Mouse (Mus musculus) CD4-positive, CD25-positive, alpha-beta regulatory T cell, adult 2 months (primary cell): ENCODE data around the gene Kdm5a.

Source experiments
- DNase-seq: peaks from one replicate; pipeline ENCODE4 v3.0.0-alpha.2; 2012; ENCODE audit warnings: low read depth, low spot score

Kdm5a gene

DNA sequence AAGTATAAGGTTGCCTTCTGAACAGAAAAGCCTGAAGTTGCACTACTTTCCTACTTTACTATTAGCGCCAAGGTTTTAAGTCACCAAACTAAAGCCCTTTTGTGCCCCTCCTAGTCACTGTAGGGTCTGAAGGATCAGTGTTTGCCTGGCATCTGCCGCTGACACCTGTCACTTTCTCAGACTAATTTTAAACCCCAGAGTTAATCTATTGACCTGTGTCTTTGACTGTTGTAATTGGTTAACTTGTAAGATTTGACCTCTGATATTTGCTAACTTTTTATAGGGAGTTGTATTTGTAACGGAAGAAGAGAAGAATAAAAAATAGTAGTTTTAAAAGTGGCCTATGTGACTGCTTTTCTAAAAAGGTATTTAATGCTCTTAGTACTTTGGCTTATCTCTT lies 74.2 kb downstream of the Kdm5a start:
- DNase-seq, result no peak

DNA sequence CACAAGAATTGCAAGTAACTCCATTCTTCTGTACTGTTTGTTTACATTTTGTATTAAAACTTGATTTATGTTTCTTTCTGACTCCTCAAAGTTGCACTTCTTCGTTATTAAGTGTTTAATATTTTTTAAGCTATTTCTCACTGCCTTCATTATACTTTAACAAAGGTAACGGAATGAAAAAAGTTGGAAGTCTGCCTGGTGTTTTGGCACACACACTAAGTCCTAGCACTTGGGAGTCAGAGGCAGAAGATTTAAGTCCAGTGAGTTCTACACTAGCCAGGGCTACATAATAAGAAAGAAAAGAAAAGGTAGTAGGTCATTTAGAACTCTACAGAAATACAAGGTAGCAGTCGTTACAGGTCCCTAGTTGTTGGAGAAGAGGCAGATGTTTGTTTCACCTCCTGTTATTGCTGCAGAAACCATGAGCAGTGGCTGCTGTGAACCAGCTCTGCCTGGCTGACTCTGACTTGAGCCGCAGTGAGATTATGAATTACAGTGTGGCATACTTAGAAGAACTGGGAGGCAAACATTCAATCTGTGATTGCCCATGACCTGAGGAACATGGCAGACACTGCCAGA lies 78.3 kb downstream of the Kdm5a start:
- DNase-seq, result no peak

DNA sequence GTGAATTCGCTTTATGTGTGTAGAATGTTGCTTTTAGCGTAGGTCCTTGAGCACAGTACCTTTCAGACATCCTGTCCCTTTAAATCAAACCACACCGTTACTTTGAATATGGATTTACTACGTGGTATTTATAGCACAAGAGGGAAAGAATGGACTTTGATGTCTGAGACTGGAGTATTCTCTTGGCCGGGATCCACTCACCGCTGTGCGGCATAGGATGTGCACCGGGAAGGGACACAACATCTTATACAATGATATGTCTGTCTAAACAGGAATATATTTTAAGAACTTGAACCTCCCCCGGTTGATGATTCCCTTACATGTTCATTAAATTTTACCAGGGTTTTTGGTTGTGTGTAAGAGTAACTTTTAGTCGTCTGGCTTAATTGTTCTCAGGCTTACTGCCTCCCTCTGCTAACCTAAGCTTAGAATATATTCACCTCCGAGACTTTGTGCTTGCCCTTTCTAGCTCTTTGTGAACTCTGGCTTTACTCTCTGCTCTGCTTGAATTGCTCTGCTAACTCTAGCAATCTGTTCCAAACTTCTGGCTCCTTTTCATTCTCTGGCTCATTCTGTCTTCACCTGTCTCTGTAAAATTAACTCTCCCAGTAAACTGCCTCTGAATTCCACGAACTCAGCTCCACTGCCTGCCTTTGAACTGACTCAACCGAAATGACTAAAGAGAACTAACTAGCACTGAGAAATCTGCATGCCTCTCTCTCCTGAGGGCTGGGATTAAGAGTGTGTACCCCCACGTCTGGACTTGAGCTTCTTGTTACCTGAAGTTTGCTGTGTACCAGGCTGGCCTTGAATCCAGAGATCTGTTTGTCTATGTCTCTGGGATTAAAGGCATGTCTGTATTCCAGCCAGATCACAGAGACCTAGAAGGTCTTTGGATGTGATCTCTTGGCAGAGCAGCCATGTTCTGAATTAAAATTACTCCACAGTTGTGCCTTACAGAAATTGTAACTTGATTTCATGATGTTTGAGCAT lies 79.7 kb downstream of the Kdm5a start:
- no peak for DNase-seq

DNA sequence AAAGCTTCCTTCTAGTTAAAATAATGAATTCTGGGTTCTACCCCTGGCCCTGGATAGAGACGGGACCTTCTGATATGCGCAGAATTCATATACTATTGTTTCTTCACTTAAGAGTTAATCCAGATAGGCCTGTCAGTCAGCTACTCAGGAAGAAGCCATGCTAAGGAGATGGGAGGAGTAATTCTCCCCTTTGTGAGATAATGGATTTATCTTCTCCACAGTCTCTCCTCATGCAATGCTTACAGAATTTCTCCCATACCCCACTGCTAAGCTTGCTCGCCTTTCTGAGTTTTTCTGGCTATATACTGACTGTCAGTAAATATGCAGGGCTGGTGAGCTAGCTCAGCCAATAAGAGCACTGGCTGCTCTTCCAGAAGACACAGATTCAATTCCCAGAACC lies 86.3 kb downstream of the Kdm5a start:
- no peak for DNase-seq

DNA sequence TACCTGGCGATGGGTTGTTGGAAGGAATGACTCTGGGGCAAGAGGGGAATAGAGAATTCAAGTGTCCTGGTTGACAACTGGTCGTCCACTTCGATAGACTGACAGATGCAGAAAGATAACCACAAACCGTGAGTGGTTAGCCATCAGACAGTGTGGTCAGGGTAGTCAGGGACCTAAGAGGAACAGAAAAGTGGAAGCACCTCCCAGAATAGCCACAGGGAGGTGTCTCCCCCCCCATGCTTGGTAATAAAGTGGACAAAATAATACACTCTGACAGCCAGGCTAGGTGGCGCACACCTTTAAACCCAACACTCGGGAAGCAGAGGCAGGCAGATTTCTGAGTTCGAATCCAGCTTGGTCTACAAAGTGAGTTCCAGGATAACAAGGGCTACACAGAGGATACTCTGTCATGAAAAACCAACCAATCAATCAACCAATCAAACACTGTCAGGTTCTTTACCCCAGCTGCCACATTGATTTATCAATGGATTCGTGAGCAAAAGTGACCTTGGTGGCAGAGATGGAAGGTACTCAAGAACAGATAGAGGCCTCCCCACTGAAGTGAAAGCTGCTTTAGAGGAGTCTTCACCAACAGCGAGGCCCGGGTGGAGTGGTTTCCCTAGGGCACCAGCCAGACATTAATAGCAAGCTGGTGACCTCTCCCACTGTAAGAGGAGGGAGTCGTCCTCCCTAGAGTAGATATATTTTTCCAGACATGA lies 88.6 kb downstream of the Kdm5a start:
- DNase-seq, result no peak

DNA sequence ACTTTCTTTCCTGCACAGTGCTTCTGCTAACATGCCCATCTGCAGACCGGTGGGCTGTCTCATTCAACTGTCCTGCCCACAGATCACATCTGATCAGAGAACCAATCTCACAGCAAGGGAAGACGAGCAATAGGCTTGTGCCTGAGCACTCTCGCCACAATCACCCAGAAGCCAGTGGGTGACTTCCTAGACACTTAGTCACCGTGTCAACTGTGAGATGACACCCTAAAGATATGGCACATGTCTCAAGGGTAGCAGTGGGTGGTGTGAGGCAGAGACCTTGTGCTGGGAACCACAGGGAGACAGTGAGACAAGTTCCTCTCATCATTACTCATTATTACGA lies 89.2 kb downstream of the Kdm5a start:
- peak; percentile 23 for DNase-seq

DNA sequence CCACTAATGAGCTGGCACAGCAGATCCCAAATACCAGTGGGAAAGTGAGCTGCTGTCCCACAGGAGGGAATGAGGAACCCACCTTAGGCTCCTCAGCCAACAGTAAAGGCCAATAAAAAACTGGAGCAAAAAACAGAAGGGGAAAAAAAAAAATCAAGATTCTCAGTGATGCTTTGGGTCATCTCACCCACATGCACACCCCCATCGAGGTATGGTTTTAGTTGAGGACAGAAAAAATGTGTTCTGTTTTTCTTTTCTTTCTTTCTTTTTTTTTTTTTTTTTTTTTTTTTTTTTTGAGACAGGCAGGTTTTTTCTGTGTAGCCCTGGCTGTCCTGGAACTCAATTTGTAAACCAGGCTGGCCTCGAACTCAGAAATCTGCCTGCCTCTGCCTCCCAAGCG lies 89.6 kb downstream of the Kdm5a start:
- DNase-seq, result no peak

DNA sequence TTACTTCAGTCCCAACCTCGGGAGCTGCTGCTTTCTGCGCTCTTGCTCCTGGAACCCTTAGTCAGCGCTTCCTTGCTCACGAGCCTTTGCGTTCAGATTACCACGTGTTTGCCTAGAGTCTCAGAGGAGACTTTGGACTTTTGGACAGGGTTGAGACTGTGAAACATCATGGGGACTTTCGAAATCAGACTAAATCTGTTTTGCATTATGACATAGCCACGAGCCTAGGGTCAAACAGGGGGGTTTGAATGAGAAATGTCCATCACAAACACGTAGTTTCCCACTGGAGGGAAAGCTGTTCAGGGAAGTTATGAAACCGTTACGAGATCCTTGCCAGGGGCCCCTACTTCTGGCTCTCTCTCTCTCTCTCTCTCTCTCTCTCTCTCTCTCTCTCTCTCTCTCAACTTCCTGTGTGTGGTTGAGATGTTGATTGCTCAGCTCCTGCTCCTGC lies 90.7 kb downstream of the Kdm5a start:
- DNase-seq, result peak; percentile 29

DNA sequence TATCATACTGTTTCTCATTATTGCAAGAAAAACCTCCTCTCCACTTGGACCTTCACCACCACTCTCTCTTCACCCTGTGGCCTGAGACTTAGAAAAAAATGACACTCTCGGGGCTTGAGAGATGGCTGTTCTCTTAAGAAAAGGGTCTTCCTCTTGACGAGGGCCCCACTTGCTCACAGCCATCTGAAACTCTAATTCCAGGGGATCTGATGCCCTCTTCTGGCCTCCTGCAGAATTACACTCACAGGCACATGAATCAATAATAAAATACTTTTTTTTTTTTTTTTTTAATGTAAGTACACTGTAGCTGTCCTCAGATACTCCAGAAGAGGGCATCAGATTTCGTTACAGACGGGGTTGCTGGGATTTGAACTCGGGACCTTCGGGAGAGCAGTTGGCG lies 93.2 kb downstream of the Kdm5a start:
- peak; percentile 59 for DNase-seq

DNA sequence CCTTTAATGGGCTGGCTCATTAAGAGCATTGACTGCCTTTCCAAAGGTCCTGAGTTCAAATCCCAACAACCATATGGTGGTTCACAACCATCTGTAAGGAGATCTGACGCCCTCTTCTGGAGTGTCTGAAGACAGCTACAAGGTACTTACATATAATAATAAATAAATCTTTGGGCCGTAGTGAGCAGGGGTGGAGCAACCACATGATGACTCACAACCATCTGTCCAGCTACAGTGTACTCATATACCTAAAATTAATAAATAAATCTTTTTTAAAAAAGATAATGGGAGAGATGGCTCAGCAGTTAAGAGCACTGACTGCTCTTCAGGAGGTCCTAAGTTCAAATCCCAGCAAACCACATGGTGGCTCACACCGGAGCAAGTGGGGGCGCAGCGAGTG lies 93.8 kb downstream of the Kdm5a start:
- DNase-seq, result no peak

DNA sequence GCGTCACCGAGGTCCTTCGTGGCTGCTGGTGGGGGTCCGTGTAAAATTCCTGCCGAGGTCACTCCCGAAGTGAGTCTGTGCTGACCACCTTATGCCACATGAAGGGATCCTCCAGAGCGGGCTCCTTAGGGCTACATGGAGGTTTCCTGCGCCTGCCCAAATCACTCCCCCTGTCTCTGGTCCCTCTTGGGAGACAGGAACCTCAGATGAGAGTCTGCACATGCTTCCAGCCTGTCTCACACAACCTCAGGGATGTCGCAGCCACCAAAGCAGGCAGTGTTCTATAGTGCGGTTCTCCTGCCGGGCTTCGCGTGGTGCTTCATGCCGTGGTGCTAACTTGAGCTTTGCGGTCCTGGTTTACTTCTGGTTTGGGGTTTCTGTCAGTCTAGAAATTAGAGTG lies 97.3 kb downstream of the Kdm5a start:
- no peak for DNase-seq

DNA sequence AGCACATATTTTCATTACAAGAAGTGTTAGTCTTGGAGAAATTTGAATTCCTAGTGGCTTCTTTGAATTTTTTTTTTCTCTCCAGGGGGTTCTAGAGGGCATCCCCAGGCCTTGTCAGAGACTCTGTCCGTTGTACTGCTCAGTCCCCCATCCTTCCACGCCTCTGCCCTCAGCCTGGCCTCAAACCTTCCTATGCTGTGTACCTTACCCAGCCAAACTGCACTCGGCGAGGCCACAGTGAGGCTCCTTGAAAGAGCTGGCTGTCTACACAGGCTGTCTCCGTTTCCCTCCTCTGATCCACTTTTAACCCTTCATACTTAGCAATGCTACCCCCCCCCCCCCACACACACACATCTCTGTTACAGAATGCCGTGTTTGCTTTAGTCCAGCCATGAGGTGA lies 98.3 kb downstream of the Kdm5a start:
- DNase-seq, result no peak

DNA sequence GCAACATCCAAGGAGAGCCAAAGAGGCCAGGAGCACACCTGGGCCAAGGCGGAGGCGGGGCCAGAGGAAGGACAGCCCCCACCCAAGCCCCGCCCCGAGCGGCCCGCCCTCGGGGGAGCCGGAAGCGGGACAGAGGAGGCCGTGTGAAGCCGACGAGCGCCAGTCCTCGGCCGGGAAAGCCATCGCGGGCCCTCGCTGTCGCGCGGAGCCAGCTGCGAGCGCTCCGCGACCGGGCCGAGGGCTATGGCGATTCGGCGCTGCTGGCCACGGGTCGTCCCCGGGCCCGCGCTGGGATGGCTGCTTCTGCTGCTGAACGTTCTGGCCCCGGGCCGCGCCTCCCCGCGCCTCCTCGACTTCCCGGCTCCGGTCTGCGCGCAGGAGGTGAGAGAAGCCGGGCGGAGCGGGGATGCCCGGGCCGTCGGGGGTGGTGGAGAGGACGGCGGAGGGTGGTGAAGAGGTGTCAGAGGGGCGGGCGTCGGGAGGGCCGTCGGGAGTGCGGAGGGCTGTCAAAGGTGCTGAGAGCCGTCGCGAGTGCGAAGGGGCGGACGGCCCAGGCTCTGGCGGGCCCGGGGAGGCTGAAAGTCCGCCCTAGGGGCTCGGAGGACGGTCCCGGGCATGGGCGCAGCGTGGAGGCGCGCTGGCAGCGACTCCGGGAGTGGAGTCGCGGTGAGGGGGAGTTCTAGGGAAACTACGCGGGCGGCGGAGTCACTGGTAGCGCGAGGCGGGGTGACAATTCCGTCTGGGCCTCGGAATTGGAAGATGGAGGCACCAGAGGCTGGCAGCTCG lies 99.4 kb downstream of the Kdm5a start, which contains the start of gene Il17ra:
TSS of gene Il17ra (plus strand) at position 162 of the 786 bp plus-strand sequence.
- peak; percentile 92 for DNase-seq

DNA sequence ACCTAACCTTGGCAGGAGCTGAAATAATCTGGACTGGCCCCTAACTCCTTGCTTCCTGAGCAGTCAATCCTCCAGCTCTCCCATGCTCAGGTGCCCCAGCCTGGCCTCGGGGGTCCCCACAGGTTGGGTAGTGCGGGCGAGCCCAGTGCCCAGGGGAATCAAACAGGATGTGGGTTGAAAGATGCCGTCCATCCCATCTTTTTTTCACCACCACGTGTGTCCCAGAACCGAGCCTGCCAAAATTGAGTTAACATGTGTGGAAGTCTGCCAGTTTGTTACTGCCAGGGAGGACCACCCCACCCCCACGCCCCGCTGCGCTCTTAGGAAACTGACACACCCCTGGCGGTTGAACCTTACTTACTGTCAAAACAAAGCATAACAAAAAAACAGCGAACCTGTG lies 100.0 kb downstream of the Kdm5a start:
- DNase-seq, result peak; percentile 84

DNA sequence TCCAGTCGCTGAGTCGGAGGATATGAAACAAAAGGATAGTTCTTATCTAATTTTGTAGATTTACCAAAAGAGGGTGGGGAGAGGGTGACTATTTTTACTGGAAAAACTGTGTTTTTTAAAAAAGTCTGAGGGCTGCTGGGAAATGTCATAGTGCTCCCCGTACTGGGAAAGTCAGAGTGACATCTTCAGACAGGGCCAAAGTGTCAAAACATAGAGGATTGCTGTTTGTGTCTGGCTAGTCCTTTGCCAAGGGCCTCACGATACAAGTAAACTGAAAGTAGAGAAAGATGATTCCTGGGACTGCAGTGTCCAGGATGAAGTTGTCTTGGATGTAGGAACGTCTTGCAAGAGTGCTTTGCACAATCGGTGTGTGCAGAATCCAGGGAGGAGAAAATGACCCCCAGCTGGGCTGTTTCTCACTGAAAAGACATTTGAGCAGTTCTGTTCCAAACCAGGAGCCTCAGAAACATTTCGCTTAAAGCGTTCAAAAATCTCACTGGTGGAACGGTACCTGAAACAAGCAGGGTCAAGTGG lies 100.5 kb downstream of the Kdm5a start:
- DNase-seq, result no peak

DNA sequence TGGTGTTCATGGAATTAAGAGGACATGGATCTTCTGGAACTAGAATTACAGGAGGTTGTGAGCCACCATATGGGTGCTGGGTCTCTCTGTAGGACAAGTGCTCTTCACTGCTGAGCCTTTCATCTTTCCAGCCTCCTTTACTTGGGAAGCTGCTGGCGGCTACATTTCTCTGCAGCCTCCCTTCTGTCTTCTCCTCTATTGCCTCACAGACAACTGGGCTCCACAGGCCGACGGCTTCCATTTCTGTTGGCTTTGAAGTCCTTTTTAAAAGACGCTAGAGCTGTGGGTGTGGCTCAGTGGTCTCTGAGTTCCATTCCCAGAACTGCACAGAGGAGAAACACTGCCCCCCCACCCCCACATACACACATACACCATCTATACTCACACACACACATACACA lies 101.5 kb downstream of the Kdm5a start:
- DNase-seq, result peak; percentile 26

DNA sequence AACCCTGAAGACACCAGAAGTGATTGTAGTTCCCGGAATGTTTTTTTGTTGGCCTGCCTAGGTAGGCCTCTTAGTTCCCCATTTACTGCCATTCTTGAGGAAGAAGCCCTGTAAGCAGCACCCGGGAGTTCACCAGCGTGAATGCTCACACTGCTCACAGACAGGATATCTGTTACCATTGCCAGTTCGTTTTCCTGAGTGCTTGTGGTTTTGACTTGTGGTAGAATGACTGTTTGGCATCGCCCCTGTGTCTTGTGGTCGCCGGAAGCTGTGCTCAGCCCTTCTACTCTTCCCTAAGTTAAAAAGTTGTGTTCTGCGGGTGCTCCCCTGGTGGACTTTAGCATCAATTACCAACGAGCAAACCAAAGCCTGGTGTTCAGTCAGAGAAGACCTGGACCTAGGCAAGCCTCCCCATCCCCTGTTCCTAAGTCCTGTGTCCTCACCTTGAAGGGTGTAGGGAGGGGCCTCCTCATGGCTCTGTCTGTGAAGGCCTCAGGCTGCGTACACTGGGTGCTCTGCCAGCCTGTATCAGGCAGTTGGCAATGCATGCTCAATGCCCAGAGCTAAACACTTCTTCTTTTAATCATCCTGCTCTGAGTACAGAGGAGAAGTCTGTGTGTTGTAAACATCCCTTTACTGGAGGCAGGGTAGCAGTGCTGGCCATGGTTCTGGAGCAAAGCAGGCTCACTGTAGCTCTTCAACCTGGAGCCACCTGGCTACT lies 102.8 kb downstream of the Kdm5a start:
- DNase-seq, result peak; percentile 84

DNA sequence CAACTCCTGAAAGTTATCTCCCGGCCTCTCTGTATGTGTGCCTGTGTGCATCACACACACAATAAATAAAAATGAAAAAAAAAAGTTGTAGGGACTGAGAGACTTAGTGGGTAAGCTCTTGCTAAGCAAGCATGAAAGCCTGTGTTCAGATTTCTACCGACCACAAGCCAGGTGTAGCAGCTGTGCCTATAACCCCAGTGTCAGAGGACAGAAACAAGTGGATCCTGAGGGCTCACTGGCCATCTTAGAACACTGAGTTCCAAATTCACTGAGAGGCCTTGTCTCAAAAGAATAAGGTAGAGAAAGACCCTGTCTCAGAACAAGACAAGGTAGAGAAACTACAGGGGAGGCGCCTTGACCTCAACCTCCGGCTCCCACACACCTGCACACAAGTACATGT lies 104.3 kb downstream of the Kdm5a start:
- DNase-seq, result no peak

DNA sequence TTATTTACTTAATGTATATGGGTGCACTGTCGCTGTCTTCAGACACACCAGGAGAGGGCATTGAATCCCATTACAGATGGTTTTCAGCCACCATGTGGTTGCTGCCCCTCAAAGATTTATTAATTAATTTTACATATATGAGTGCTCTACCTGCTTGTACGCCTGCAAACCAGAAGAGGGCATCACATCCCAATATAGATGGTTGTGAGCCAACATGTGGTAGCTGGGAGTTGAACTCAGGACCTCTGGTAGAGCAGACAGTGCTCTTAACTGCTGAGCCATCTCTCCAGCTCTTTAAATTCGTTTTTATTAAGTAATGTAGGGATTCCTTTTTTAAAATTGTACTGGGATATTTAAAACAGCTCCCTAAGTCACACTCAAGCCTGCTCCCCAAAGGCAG lies 105.3 kb downstream of the Kdm5a start:
- DNase-seq, result peak; percentile 51

DNA sequence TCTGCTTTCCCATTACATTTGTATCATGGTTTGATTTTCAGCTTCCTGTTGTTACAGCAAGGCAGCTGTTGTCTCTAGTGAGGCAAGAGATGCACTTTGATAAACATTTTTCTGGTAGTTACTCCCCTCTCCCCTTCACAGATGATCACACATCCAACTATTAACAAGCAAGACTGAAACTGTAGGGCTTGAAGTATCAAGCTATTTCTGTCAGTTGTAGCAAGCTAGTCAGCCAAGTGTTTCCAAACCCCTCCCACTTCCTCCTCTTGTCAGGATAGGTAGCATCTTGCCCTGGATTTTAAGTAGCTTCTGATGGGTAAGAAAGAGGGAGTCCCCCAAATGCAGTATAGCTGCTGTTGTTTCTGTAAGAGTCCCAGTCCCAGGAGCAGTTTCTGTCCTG lies 105.8 kb downstream of the Kdm5a start:
- DNase-seq, result peak; percentile 37

DNA sequence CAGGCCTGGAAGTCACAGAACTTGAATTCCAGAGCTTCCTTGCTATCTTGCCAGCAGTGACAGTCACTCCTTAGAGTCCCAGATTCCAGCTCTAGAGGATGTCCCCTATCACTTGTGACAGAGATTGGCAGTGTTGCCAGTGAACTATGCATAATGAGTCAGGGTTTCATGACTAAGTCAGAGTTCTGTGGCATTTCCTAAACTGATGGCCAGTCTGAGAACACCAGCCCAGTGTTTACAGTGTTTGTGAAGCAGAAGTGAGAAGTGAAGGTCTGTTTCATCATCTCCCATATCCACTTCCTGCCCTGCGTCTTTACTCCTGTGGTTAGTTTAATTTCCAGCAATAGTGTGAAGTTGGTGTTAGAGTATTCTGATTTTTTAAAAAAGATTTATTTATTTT lies 106.7 kb downstream of the Kdm5a start:
- DNase-seq, result peak; percentile 35
